Mouse (Mus musculus): ENCODE results near the gene Smarcc2.

Smarcc2 gene

GRCm38 (mm10) chr10:128516029-128516428, 57.0 kb downstream of the Smarcc2 start:
- DNase-seq (ENCODE audit: low spot score in 2 of 2) = peak in 1 of 2 experiments; percentile 56

GRCm38 (mm10) chr10:128516677-128517076, 57.6 kb downstream of the Smarcc2 start:
- peak in 1 of 2 experiments; percentile 57 for DNase-seq (ENCODE audit: low spot score in 2 of 2)

GRCm38 (mm10) chr10:128518833-128519232, 59.8 kb downstream of the Smarcc2 start:
- peak in 1 of 2 experiments; percentile 62 for DNase-seq (ENCODE audit: low spot score in 2 of 2)

GRCm38 (mm10) chr10:128520591-128520990, 61.5 kb downstream of the Smarcc2 start:
- peak in 1 of 2 experiments; percentile 45 for DNase-seq (ENCODE audit: low spot score in 2 of 2)

- no peak for DNase-seq (ENCODE audit: low spot score in 2 of 2)
Observed at GRCm38 (mm10) chr10:128522351-128522750, 63.3 kb downstream of the Smarcc2 start.

GRCm38 (mm10) chr10:128524111-128524731, 65.2 kb downstream of the Smarcc2 start:
- no peak for DNase-seq (ENCODE audit: low spot score in 2 of 2)

GRCm38 (mm10) chr10:128524732-128525662, 65.9 kb downstream of the Smarcc2 start:
- DNase-seq (ENCODE audit: low spot score in 2 of 2) = peak; percentile 54 to 71

- peak; percentile 92 to 94 for DNase-seq (ENCODE audit: low spot score in 2 of 2)
Observed at GRCm38 (mm10) chr10:128525671-128526308, 66.7 kb downstream of the Smarcc2 start, which contains the start of gene Esyt1. TSS of gene Esyt1 (minus strand) at chr10:128525871.

GRCm38 (mm10) chr10:128526366-128527356, 67.6 kb downstream of the Smarcc2 start:
- no peak for DNase-seq (ENCODE audit: low spot score in 2 of 2)

GRCm38 (mm10) chr10:128535206-128535605, 76.2 kb downstream of the Smarcc2 start:
- DNase-seq (ENCODE audit: low spot score in 2 of 2) = no peak

GRCm38 (mm10) chr10:128535624-128536265, 76.7 kb downstream of the Smarcc2 start:
- no peak for DNase-seq (ENCODE audit: low spot score in 2 of 2)

- peak; percentile 79 to 88 for DNase-seq (ENCODE audit: low spot score in 2 of 2)
Observed at GRCm38 (mm10) chr10:128536266-128536940, 77.4 kb downstream of the Smarcc2 start.

GRCm38 (mm10) chr10:128538340-128538870, 79.4 kb downstream of the Smarcc2 start:
- no peak for DNase-seq (ENCODE audit: low spot score in 2 of 2)
